Mouse (Mus musculus) MEL (cell line): ENCODE results near the gene Prnd. TPM values are rescaled to one million over a fixed set of nuclear protein-coding genes. Genes with fewer than 3 reads are reported as not detected.

Experiments
- DNase-seq: peaks from one replicate; pipeline ENCODE4 v3.0.0; 2011; ENCODE audit warnings: low read depth, low spot score
- H3K27ac ChIP-seq: 2 replicates; pipeline ENCODE4 v1.5.1; 2012; ENCODE audit warnings: low read depth, mild to moderate bottlenecking, control low read depth, low read length, moderate library complexity; ENCODE audit not compliant: control insufficient read depth
- H3K27me3 ChIP-seq, 2 experiments: fragments of 150-350 bp in 1 of 2; sonication (generic) in 1 of 2; 2 replicates each; pipeline ENCODE4 v1.6.1; 2012; ENCODE audit warnings: low read length in 2 of 2, mild to moderate bottlenecking in 2 of 2, improper control_type of control experiment in 1 of 2, moderate library complexity in 1 of 2; ENCODE audit not compliant: insufficient read depth in 2 of 2, control insufficient read depth in 1 of 2
- H3K36me3 ChIP-seq, 2 experiments: 2 replicates each; pipeline ENCODE4 v1.6.1; 2012 to 2014; ENCODE audit warnings: low read length in 2 of 2, improper control_type of control experiment in 1 of 2, inconsistent platforms in 1 of 2, mild to moderate bottlenecking in 1 of 2; ENCODE audit not compliant: insufficient read depth in 2 of 2, control insufficient read depth in 1 of 2
- H3K4me1 ChIP-seq, 2 experiments: fragments of 150-350 bp in 1 of 2; sonication (generic) in 1 of 2; 2 replicates each; pipeline ENCODE4 v1.6.1; 2012; ENCODE audit warnings: low read length in 2 of 2, improper control_type of control experiment in 1 of 2, mild to moderate bottlenecking in 1 of 2; ENCODE audit not compliant: insufficient read depth in 2 of 2, control insufficient read depth in 1 of 2
- H3K4me3 ChIP-seq, 2 experiments: fragments of 150-350 bp in 1 of 2; sonication (generic) in 1 of 2; 2 replicates each; pipeline ENCODE4 v1.5.1; 2012; ENCODE audit warnings: low read depth in 2 of 2, low read length in 2 of 2, mild to moderate bottlenecking in 2 of 2, moderate library complexity in 2 of 2, control low read depth in 1 of 2, improper control_type of control experiment in 1 of 2; ENCODE audit not compliant: control insufficient read depth in 1 of 2, insufficient read depth in 1 of 2
- H3K79me2 ChIP-seq: 2 replicates; pipeline ENCODE4 v1.6.1; 2012; ENCODE audit warnings: mild to moderate bottlenecking, low read length, moderate library complexity; ENCODE audit not compliant: control insufficient read depth, poor library complexity, insufficient read depth
- H3K9ac ChIP-seq: 2 replicates; pipeline ENCODE4 v1.6.1; 2012; ENCODE audit warnings: low read depth, mild to moderate bottlenecking, control low read depth, low read length, moderate library complexity; ENCODE audit not compliant: control insufficient read depth, poor library complexity, severe bottlenecking
- H3K9me3 ChIP-seq: fragments of 150-350 bp; sonication (generic); replicated peaks from 2 replicates; pipeline ENCODE4 v1.6.1; 2012; ENCODE audit warnings: mild to moderate bottlenecking, low read length, improper control_type of control experiment, moderate library complexity; ENCODE audit not compliant: insufficient read depth
- BHLHE40 ChIP-seq: IDR thresholded peaks from 2 replicates; pipeline ENCODE4 v1.6.1; 2012; ENCODE audit warnings: low read depth, mild to moderate bottlenecking, inconsistent platforms, low read length, improper control_type of control experiment, borderline replicate concordance
- CHD1 ChIP-seq: IDR thresholded peaks from 2 replicates; pipeline ENCODE4 v1.6.1; 2012; ENCODE audit warnings: low read depth, mild to moderate bottlenecking, inconsistent platforms, low read length, improper control_type of control experiment
- CTCF ChIP-seq, 3 experiments: IDR thresholded peaks in 2 of 3; conservative IDR thresholded peaks in 1 of 3; 2 replicates each; pipeline ENCODE4 v1.5.1; 2011 to 2012; ENCODE audit warnings: low read length in 3 of 3, low read depth in 2 of 3, mild to moderate bottlenecking in 2 of 3, improper control_type of control experiment in 1 of 3, inconsistent platforms in 1 of 3, mixed read lengths in 1 of 3, moderate library complexity in 1 of 3; ENCODE audit not compliant: control insufficient read depth in 1 of 3, insufficient read depth in 1 of 3, poor library complexity in 1 of 3, severe bottlenecking in 1 of 3
- GATA1 ChIP-seq: IDR thresholded peaks from 2 replicates; pipeline ENCODE4 v1.6.1; 2011; ENCODE audit warnings: low read depth, low read length, improper control_type of control experiment
- JUND ChIP-seq: IDR thresholded peaks from 2 replicates; pipeline ENCODE4 v1.6.1; 2011; ENCODE audit warnings: low read depth, mild to moderate bottlenecking, improper control_type of control experiment, low read length
- MAX ChIP-seq: IDR thresholded peaks from 2 replicates; pipeline ENCODE4 v1.6.1; 2011; ENCODE audit warnings: low read length, improper control_type of control experiment
- MYB ChIP-seq: IDR thresholded peaks from 2 replicates; pipeline ENCODE4 v1.6.1; 2011; ENCODE audit warnings: mild to moderate bottlenecking, low read depth, low read length, improper control_type of control experiment
- POLR2AphosphoS2 ChIP-seq: IDR thresholded peaks from 2 replicates; pipeline ENCODE4 v1.6.1; 2011; ENCODE audit warnings: low read length, improper control_type of control experiment
- RAD21 ChIP-seq: IDR thresholded peaks from 2 replicates; pipeline ENCODE4 v1.6.1; 2011; ENCODE audit warnings: mild to moderate bottlenecking, low read depth, low read length, improper control_type of control experiment
- RCOR1 ChIP-seq: IDR thresholded peaks from 2 replicates; pipeline ENCODE4 v1.6.1; 2012; ENCODE audit warnings: low read depth, mild to moderate bottlenecking, inconsistent platforms, low read length, improper control_type of control experiment
- SIN3A ChIP-seq: IDR thresholded peaks from 2 replicates; pipeline ENCODE4 v1.6.1; 2012; ENCODE audit warnings: low read length, improper control_type of control experiment, inconsistent platforms
- SMC3 ChIP-seq: IDR thresholded peaks from 2 replicates; pipeline ENCODE4 v1.6.1; 2011; ENCODE audit warnings: low read depth, low read length, improper control_type of control experiment
- TAL1 ChIP-seq: IDR thresholded peaks from 2 replicates; pipeline ENCODE4 v1.6.1; 2012; ENCODE audit warnings: mild to moderate bottlenecking, inconsistent platforms, low read length, moderate library complexity, mixed read lengths
- TBP ChIP-seq: IDR thresholded peaks from 2 replicates; pipeline ENCODE4 v1.8.0; 2011; ENCODE audit warnings: low read depth, low read length, improper control_type of control experiment
- TCF12 ChIP-seq: IDR thresholded peaks from 2 replicates; pipeline ENCODE4 v1.6.1; 2014; ENCODE audit warnings: low read depth, mild to moderate bottlenecking, inconsistent platforms, low read length, improper control_type of control experiment, moderate library complexity
- USF2 ChIP-seq, 2 experiments: IDR thresholded peaks; 2 replicates each; pipeline ENCODE4 v1.6.1; 2011 to 2012; ENCODE audit warnings: improper control_type of control experiment in 2 of 2, low read length in 2 of 2, borderline replicate concordance in 1 of 2, inconsistent platforms in 1 of 2, low read depth in 1 of 2, mild to moderate bottlenecking in 1 of 2; ENCODE audit not compliant: insufficient read depth in 1 of 2
- ZC3H11A ChIP-seq: IDR thresholded peaks from 2 replicates; pipeline ENCODE4 v1.6.1; 2012; ENCODE audit warnings: low read depth, mild to moderate bottlenecking, inconsistent platforms, low read length, improper control_type of control experiment
- ZKSCAN1 ChIP-seq: IDR thresholded peaks from 2 replicates; pipeline ENCODE4 v1.6.1; 2012; ENCODE audit warnings: low read depth, mild to moderate bottlenecking, inconsistent platforms, low read length, improper control_type of control experiment, moderate library complexity
- ZNF384 ChIP-seq: IDR thresholded peaks from 2 replicates; pipeline ENCODE4 v1.6.1; 2012; ENCODE audit warnings: low read depth, mild to moderate bottlenecking, inconsistent platforms, low read length, improper control_type of control experiment
- polyA plus RNA-seq, 2 experiments: library from polyadenylated mRNA; stranded (reverse) in 1 of 2; unstranded in 1 of 2; fragments of >175 nt in 1 of 2; fragments of >200 nt in 1 of 2; gene quantifications; 2 replicates each; pipeline versions ENCODE4 v1.2.1 to v1.2.4; 2012; ENCODE audit warnings: low replicate concordance in 2 of 2, low read depth in 1 of 2; ENCODE audit not compliant: insufficient read length in 2 of 2, insufficient read depth in 1 of 2, missing spikeins in 1 of 2
- total RNA-seq: library from RNA; depleted of rRNA; stranded (reverse); fragments of 300-350 nt; gene quantifications from 2 replicates; pipeline ENCODE4 v1.2.3, GENCODE M21; 2012

The Prnd gene
- total and polyA plus RNA-seq, 3 experiments: 0.06 TPM; not detected in 2

GRCm38 (mm10) chr2:131936410-131936809 lies 14.3 kb upstream of the Prnd start:
- TF ChIP-seq USF2 (IDR thresholded peaks at IDR 0.05; ENCODE audit: borderline replicate concordance in 1 of 2, insufficient read depth in 1 of 2, low read depth in 1 of 2, low read length in 2 of 2) (no peak), RCOR1 (no peak), TAL1 (no peak), MYB (no peak), CHD1 (no peak), POLR2AphosphoS2 (no peak), ZNF384 (no peak), GATA1 (no peak)
- TF ChIP-seq, all 39 proteins: peak for 0
- no peak overlapping the region for H3K9ac ChIP-seq
- DNase-seq: no peak
- peaks cover 0 to 8% of the 10 kb centered on the region in 2 experiments; a peak in 2 of 4 replicates for H3K4me1 ChIP-seq
- H3K79me2 ChIP-seq: no peaks in the 10 kb centered on the region
- peaks cover 0 to 5% of the 10 kb centered on the region in 2 experiments; a peak in 1 of 4 replicates for H3K36me3 ChIP-seq
- no peak overlapping the region for H3K27ac ChIP-seq
- no peak overlapping the region for H3K4me3 ChIP-seq
- no peaks in the 10 kb centered on the region for H3K27me3 ChIP-seq
- H3K9me3 ChIP-seq: no peaks in the 10 kb centered on the region

- no peak overlapping the region for H3K9ac ChIP-seq
- no peak overlapping the region for H3K4me3 ChIP-seq
- H3K27me3 ChIP-seq: no peaks in the 10 kb centered on the region
- peak; percentile 76 for DNase-seq
- no peaks in the 10 kb centered on the region for H3K9me3 ChIP-seq
- H3K27ac ChIP-seq: no peak overlapping the region
- TF ChIP-seq RAD21 (peak; percentile 85), SMC3 (peak; percentile 93), CTCF (IDR thresholded peaks at IDR 0.05 in 2 of 3, conservative IDR thresholded peaks at IDR 0.05 in 1 of 3; ENCODE audit: control insufficient read depth in 1 of 3, insufficient read depth in 1 of 3, low read depth in 2 of 3, low read length in 3 of 3, poor library complexity in 1 of 3, severe bottlenecking in 1 of 3) (peak; percentile 78 to 95 (median 85)), TBP (no peak), TAL1 (no peak), BHLHE40 (no peak), ZC3H11A (peak; percentile 84), ZNF384 (no peak), JUND (no peak), MAX (no peak), TCF12 (no peak), ZKSCAN1 (no peak), POLR2AphosphoS2 (0 out of 2 replicates have a peak, but pooled peaks have one; percentile 5), RCOR1 (no peak), SIN3A (0 out of 2 replicates have a peak, but pooled peaks have one; percentile 22)
- no peaks in the 10 kb centered on the region for H3K79me2 ChIP-seq
- peaks cover 0 to 8% of the 10 kb centered on the region in 2 experiments; a peak in 2 of 4 replicates for H3K4me1 ChIP-seq
- H3K36me3 ChIP-seq: peaks cover 0 to 5% of the 10 kb centered on the region in 2 experiments; a peak in 1 of 4 replicates
Measured at GRCm38 (mm10) chr2:131939404-131940111, 11.1 kb upstream of the Prnd start.
